Mouse (Mus musculus) hindbrain, embryonic 15.5 days (tissue): ENCODE measurements around the gene Nupl1. TPM values are rescaled to one million over a fixed set of nuclear protein-coding genes. Genes with fewer than 3 reads are reported as not detected.

Experiments
- ATAC-seq: fragments of 200-750 bp; cut with Nextera tagmentation; 2 replicates; pipeline ENCODE4 v1.8.0; 2017; ENCODE audit warnings: low read depth, moderate number of reproducible peaks, moderate TSS enrichment; ENCODE audit not compliant: low FRiP score
- H3K27ac ChIP-seq: fragments of 300-500 bp; sonication (generic); replicated peaks from 2 replicates; pipeline ENCODE4 v1.5.1; 2015; ENCODE audit warnings: mild to moderate bottlenecking, inconsistent platforms
- H3K27me3 ChIP-seq: fragments of 300-500 bp; sonication (generic); 2 replicates; pipeline ENCODE4 v1.6.1; 2015; ENCODE audit warnings: control low read depth, inconsistent platforms
- H3K36me3 ChIP-seq: fragments of 300-500 bp; sonication (generic); 2 replicates; pipeline ENCODE4 v1.6.1; 2015; ENCODE audit warnings: control low read depth, inconsistent platforms
- H3K4me1 ChIP-seq: fragments of 300-500 bp; sonication (generic); replicated peaks from 2 replicates; pipeline ENCODE4 v1.6.1; 2015; ENCODE audit warnings: control low read depth, inconsistent platforms
- H3K4me2 ChIP-seq: fragments of 300-500 bp; sonication (generic); 2 replicates; pipeline ENCODE4 v1.6.1; 2015; ENCODE audit warnings: moderate library complexity, mild to moderate bottlenecking, inconsistent platforms
- H3K4me3 ChIP-seq: fragments of 300-500 bp; sonication (generic); 2 replicates; pipeline ENCODE4 v1.5.1; 2015; ENCODE audit warnings: mild to moderate bottlenecking, inconsistent platforms
- H3K9ac ChIP-seq: fragments of 300-500 bp; sonication (generic); 2 replicates; pipeline ENCODE4 v1.6.1; 2015; ENCODE audit warnings: inconsistent platforms
- H3K9me3 ChIP-seq: fragments of 300-500 bp; sonication (generic); 2 replicates; pipeline ENCODE4 v1.6.1; 2016; ENCODE audit warnings: control low read depth, inconsistent platforms
- WGBS: fragments of 180-500 bp; shearing (Covaris S2); methylation state at CpG from one replicate; pipeline ENCODE4 v1.1.7; 2015; 5-methylcytosine and 5-hydroxymethylcytosine counted together
- polyA plus RNA-seq: library from polyadenylated mRNA; unstranded; fragments of >200 nt; fragmentation: Nextera tagmentation; extraction: Ambion mirVana; gene quantifications from 2 replicates; pipeline ENCODE4 v1.2.1, GENCODE M21; 2015

Gene Nupl1
- polyA plus RNA-seq, 1 experiment from 2014 or later: 0.08 TPM

- peak overlapping the region; percentile 86 for H3K9ac ChIP-seq
- H3K4me2 ChIP-seq: peak overlapping the region; percentile 77
- WGBS: 24% methylated on average over 25 of the region's 37 CpGs
- peak overlapping the region; percentile 91 for H3K27ac ChIP-seq
- H3K4me3 ChIP-seq: peak overlapping the region; percentile 71
- peak; percentile 46 for ATAC-seq
- H3K27me3 ChIP-seq: 0 out of 2 replicates have a peak, but pooled peaks cover 4% of the 10 kb centered on the region
- H3K36me3 ChIP-seq: no peaks in the 10 kb centered on the region
- no peaks in the 10 kb centered on the region for H3K9me3 ChIP-seq
- peaks cover 23% of the 10 kb centered on the region for H3K4me1 ChIP-seq
Observed at GRCm38 (mm10) chr14:60177614-60178570, 73.3 kb downstream of the Nupl1 start.

- Histone ChIP-seq H3K27me3 (0 out of 2 replicates have a peak, but pooled peaks cover 4% of the 10 kb centered on the region), H3K36me3 (no peaks in the 10 kb centered on the region), H3K9ac (peak overlapping the region; percentile 86), H3K4me2 (peak overlapping the region; percentile 77), H3K4me3 (peak overlapping the region; percentile 71), H3K27ac (peak overlapping the region; percentile 91), H3K4me1 (peaks cover 25% of the 10 kb centered on the region), H3K9me3 (no peaks in the 10 kb centered on the region)
- WGBS: under 1% methylated on average over 83 of the region's 84 CpGs
- peak; percentile 88 for ATAC-seq
Observed at GRCm38 (mm10) chr14:60176891-60177613, 74.2 kb downstream of the Nupl1 start.

GRCm38 (mm10) chr14:60176469-60176890, 74.8 kb downstream of the Nupl1 start:
- H3K4me1 ChIP-seq: peaks cover 26% of the 10 kb centered on the region
- H3K9ac ChIP-seq: peak overlapping the region; percentile 1; the same call in 1 of the 2 replicates
- H3K9me3 ChIP-seq: no peaks in the 10 kb centered on the region
- no peaks in the 10 kb centered on the region for H3K36me3 ChIP-seq
- 25% methylated on average over 9 of the region's 9 CpGs for WGBS
- ATAC-seq: peak; percentile 65
- H3K4me2 ChIP-seq: peak overlapping the region; percentile 77
- H3K4me3 ChIP-seq: peak overlapping the region; percentile 71
- peak overlapping the region; percentile 91 for H3K27ac ChIP-seq
- 0 out of 2 replicates have a peak, but pooled peaks cover 4% of the 10 kb centered on the region for H3K27me3 ChIP-seq

GRCm38 (mm10) chr14:60172286-60173055, 78.8 kb downstream of the Nupl1 start:
- Histone ChIP-seq H3K9ac (no peak overlapping the region), H3K4me3 (no peak overlapping the region), H3K36me3 (no peaks in the 10 kb centered on the region), H3K27me3 (0 out of 2 replicates have a peak, but pooled peaks cover 4% of the 10 kb centered on the region), H3K4me2 (no peak overlapping the region), H3K4me1 (0 out of 2 replicates have a peak, but pooled peaks cover 11% of the 10 kb centered on the region), H3K27ac (no peak overlapping the region), H3K9me3 (no peaks in the 10 kb centered on the region)
- 48% methylated on average over 12 of the region's 12 CpGs for WGBS
- no peak for ATAC-seq

- WGBS: 81% methylated on average over 16 of the region's 16 CpGs
- H3K27ac ChIP-seq: no peak overlapping the region
- no peak overlapping the region for H3K9ac ChIP-seq
- no peaks in the 10 kb centered on the region for H3K9me3 ChIP-seq
- 0 out of 2 replicates have a peak, but pooled peaks cover 4% of the 10 kb centered on the region for H3K27me3 ChIP-seq
- no peak for ATAC-seq
- no peak overlapping the region for H3K4me3 ChIP-seq
- H3K4me1 ChIP-seq: 0 out of 2 replicates have a peak, but pooled peaks cover 7% of the 10 kb centered on the region
- H3K36me3 ChIP-seq: no peaks in the 10 kb centered on the region
- no peak overlapping the region for H3K4me2 ChIP-seq
Observed at GRCm38 (mm10) chr14:60170845-60171610, 80.2 kb downstream of the Nupl1 start.

GRCm38 (mm10) chr14:60163367-60163766, 87.9 kb downstream of the Nupl1 start:
- no peaks in the 10 kb centered on the region for H3K4me1 ChIP-seq
- no peak overlapping the region for H3K4me2 ChIP-seq
- no peak overlapping the region for H3K9ac ChIP-seq
- H3K27ac ChIP-seq: no peak overlapping the region
- no peaks in the 10 kb centered on the region for H3K36me3 ChIP-seq
- ATAC-seq: no peak
- H3K9me3 ChIP-seq: no peaks in the 10 kb centered on the region
- 92% methylated on average over 3 of the region's 3 CpGs for WGBS
- H3K4me3 ChIP-seq: no peak overlapping the region
- H3K27me3 ChIP-seq: no peaks in the 10 kb centered on the region

- H3K36me3 ChIP-seq: no peaks in the 10 kb centered on the region
- no peak overlapping the region for H3K27ac ChIP-seq
- H3K4me2 ChIP-seq: no peak overlapping the region
- no peak overlapping the region for H3K4me3 ChIP-seq
- no peaks in the 10 kb centered on the region for H3K9me3 ChIP-seq
- ATAC-seq: no peak
- H3K4me1 ChIP-seq: no peaks in the 10 kb centered on the region
- H3K9ac ChIP-seq: no peak overlapping the region
- WGBS: 85% methylated on average over 11 of the region's 11 CpGs
- no peaks in the 10 kb centered on the region for H3K27me3 ChIP-seq
Observed at GRCm38 (mm10) chr14:60152373-60152772, 98.9 kb downstream of the Nupl1 start.

- ATAC-seq: no peak
- H3K27me3 ChIP-seq: no peaks in the 10 kb centered on the region
- no peaks in the 10 kb centered on the region for H3K36me3 ChIP-seq
- H3K9ac ChIP-seq: no peak overlapping the region
- 46% methylated on average over 3 of the region's 3 CpGs for WGBS
- H3K4me3 ChIP-seq: no peak overlapping the region
- no peaks in the 10 kb centered on the region for H3K4me1 ChIP-seq
- H3K4me2 ChIP-seq: no peak overlapping the region
- H3K27ac ChIP-seq: no peak overlapping the region
- no peaks in the 10 kb centered on the region for H3K9me3 ChIP-seq
Observed at GRCm38 (mm10) chr14:60148893-60149292, 102.3 kb downstream of the Nupl1 start.

GRCm38 (mm10) chr14:60143234-60143633, 108.0 kb downstream of the Nupl1 start:
- no peak overlapping the region for H3K27ac ChIP-seq

GRCm38 (mm10) chr14:60138339-60138738, 112.9 kb downstream of the Nupl1 start:
- no peak for ATAC-seq
- H3K4me2 ChIP-seq: no peak overlapping the region
- no peak overlapping the region for H3K4me3 ChIP-seq
- no peak overlapping the region for H3K27ac ChIP-seq
- no peaks in the 10 kb centered on the region for H3K36me3 ChIP-seq
- no peaks in the 10 kb centered on the region for H3K27me3 ChIP-seq
- no peak overlapping the region for H3K9ac ChIP-seq
- H3K4me1 ChIP-seq: no peaks in the 10 kb centered on the region
- WGBS: 94% methylated on average over 4 of the region's 4 CpGs
- no peaks in the 10 kb centered on the region for H3K9me3 ChIP-seq

More at GRCm38 (mm10) chr14:60143234-60143633, 108.0 kb downstream of the Nupl1 start:
- no peak overlapping the region for H3K4me3 ChIP-seq
- H3K4me2 ChIP-seq: no peak overlapping the region
- no peaks in the 10 kb centered on the region for H3K9me3 ChIP-seq
- WGBS: 76% methylated on average over 10 of the region's 10 CpGs
- no peak for ATAC-seq
- H3K4me1 ChIP-seq: no peaks in the 10 kb centered on the region
- no peak overlapping the region for H3K9ac ChIP-seq
- H3K36me3 ChIP-seq: no peaks in the 10 kb centered on the region
- no peaks in the 10 kb centered on the region for H3K27me3 ChIP-seq

- 81% methylated on average over 6 of the region's 6 CpGs for WGBS
Observed at GRCm38 (mm10) chr14:60137812-60138211, 113.4 kb downstream of the Nupl1 start.

More at GRCm38 (mm10) chr14:60137812-60138211, 113.4 kb downstream of the Nupl1 start:
- no peaks in the 10 kb centered on the region for H3K4me1 ChIP-seq
- H3K4me2 ChIP-seq: no peak overlapping the region
- no peaks in the 10 kb centered on the region for H3K36me3 ChIP-seq
- H3K27ac ChIP-seq: no peak overlapping the region
- H3K9me3 ChIP-seq: no peaks in the 10 kb centered on the region
- H3K9ac ChIP-seq: no peak overlapping the region
- no peak for ATAC-seq
- no peak overlapping the region for H3K4me3 ChIP-seq
- H3K27me3 ChIP-seq: no peaks in the 10 kb centered on the region
